Mouse (Mus musculus) heart, embryonic 10.5 days (tissue): ENCODE data around the gene Trafd1. TPM values are rescaled to one million over a fixed set of nuclear protein-coding genes. Genes with fewer than 3 reads are reported as not detected.

Experiments used
- DNase-seq: peaks from one replicate; pipeline ENCODE4 v3.0.0-alpha.2; 2017; ENCODE audit warnings: low spot score
- H3K27ac ChIP-seq: fragments of 300-500 bp; sonication (generic); 2 replicates; pipeline ENCODE4 v1.5.1; 2016; ENCODE audit warnings: mild to moderate bottlenecking
- H3K27me3 ChIP-seq: fragments of 300-500 bp; sonication (generic); 2 replicates; pipeline ENCODE4 v1.6.1; 2016; ENCODE audit warnings: mild to moderate bottlenecking; ENCODE audit not compliant: poor library complexity, insufficient read depth, severe bottlenecking
- H3K36me3 ChIP-seq: fragments of 300-500 bp; sonication (generic); 2 replicates; pipeline ENCODE4 v1.6.1; 2016; ENCODE audit warnings: mild to moderate bottlenecking, moderate library complexity
- H3K4me1 ChIP-seq: fragments of 300-500 bp; sonication (generic); 2 replicates; pipeline ENCODE4 v1.6.1; 2016; ENCODE audit warnings: mild to moderate bottlenecking
- H3K4me3 ChIP-seq: fragments of 300-500 bp; sonication (generic); 2 replicates; pipeline ENCODE4 v1.5.1; 2016; ENCODE audit warnings: mild to moderate bottlenecking, moderate library complexity
- H3K9me3 ChIP-seq: fragments of 300-500 bp; sonication (generic); 2 replicates; pipeline ENCODE4 v1.6.1; 2016; ENCODE audit warnings: mild to moderate bottlenecking, moderate library complexity
- WGBS: fragments of 180-500 bp; shearing (Covaris S2); methylation state at CpG from one replicate; pipeline ENCODE4 v1.1.7; 2016; 5-methylcytosine and 5-hydroxymethylcytosine counted together
- polyA plus RNA-seq: library from polyadenylated mRNA; unstranded; fragments of >200 nt; fragmentation: Nextera tagmentation; extraction: Ambion mirVana; gene quantifications from 2 replicates; pipeline ENCODE4 v1.2.1, GENCODE M21; 2016

Trafd1 gene
- polyA plus RNA-seq = 71.9 and 80.3 TPM in 2 replicates

- under 1% methylated on average over 44 of the region's 45 CpGs for WGBS
- DNase-seq = peak; percentile 98
- Histone ChIP-seq H3K9me3 (no peaks in the 10 kb centered on the region; the same call in 1 of the 2 replicates), H3K4me1 (peaks cover 3% of the 10 kb centered on the region; the same call in 1 of the 2 replicates), H3K27me3 (no peaks in the 10 kb centered on the region), H3K4me3 (peak within 1 kb of the TSS; percentile 71), H3K36me3 (peaks cover 27% of the 10 kb centered on the region), H3K27ac (peak within 1 kb of the TSS; percentile 93)
Observed at GRCm38 (mm10) chr5:121385461-121386119, at the start of gene Trafd1. Gene Trafd1 (minus strand): TSS chr5:121385632.

GRCm38 (mm10) chr5:121428954-121429353, 43.5 kb upstream of the Trafd1 start:
- Histone ChIP-seq H3K4me3 (no peak overlapping the region), H3K36me3 (peaks cover 99% of the 10 kb centered on the region)

GRCm38 (mm10) chr5:121423297-121423696, 37.9 kb upstream of the Trafd1 start:
- WGBS = 89% methylated on average over 10 of the region's 10 CpGs
- H3K9me3 ChIP-seq = no peaks in the 10 kb centered on the region
- no peak for DNase-seq
- H3K27me3 ChIP-seq = no peaks in the 10 kb centered on the region
- H3K27ac ChIP-seq = no peak overlapping the region
- peaks cover 98% of the 10 kb centered on the region for H3K36me3 ChIP-seq
- no peak overlapping the region for H3K4me3 ChIP-seq
- H3K4me1 ChIP-seq = no peaks in the 10 kb centered on the region

More at GRCm38 (mm10) chr5:121428954-121429353, 43.5 kb upstream of the Trafd1 start:
- no peaks in the 10 kb centered on the region for H3K4me1 ChIP-seq
- WGBS = 89% methylated on average over 3 of the region's 3 CpGs
- H3K9me3 ChIP-seq = no peaks in the 10 kb centered on the region
- no peak overlapping the region for H3K27ac ChIP-seq
- no peaks in the 10 kb centered on the region for H3K27me3 ChIP-seq
- DNase-seq = no peak

- no peak for DNase-seq
- WGBS = 92% methylated on average over 6 of the region's 6 CpGs
Observed at GRCm38 (mm10) chr5:121422787-121423186, 37.4 kb upstream of the Trafd1 start.

GRCm38 (mm10) chr5:121420721-121421120, 35.3 kb upstream of the Trafd1 start:
- H3K4me3 ChIP-seq = no peak overlapping the region
- H3K27me3 ChIP-seq = no peaks in the 10 kb centered on the region
- peaks cover 98% of the 10 kb centered on the region for H3K36me3 ChIP-seq
- no peak overlapping the region for H3K27ac ChIP-seq
- WGBS = 91% methylated on average over 9 of the region's 9 CpGs
- no peaks in the 10 kb centered on the region for H3K4me1 ChIP-seq
- DNase-seq = no peak
- no peaks in the 10 kb centered on the region for H3K9me3 ChIP-seq

More at GRCm38 (mm10) chr5:121422787-121423186, 37.4 kb upstream of the Trafd1 start:
- no peaks in the 10 kb centered on the region for H3K4me1 ChIP-seq
- no peak overlapping the region for H3K4me3 ChIP-seq
- no peaks in the 10 kb centered on the region for H3K9me3 ChIP-seq
- peaks cover 98% of the 10 kb centered on the region for H3K36me3 ChIP-seq
- no peaks in the 10 kb centered on the region for H3K27me3 ChIP-seq
- H3K27ac ChIP-seq = no peak overlapping the region

- 93% methylated on average over 4 of the region's 4 CpGs for WGBS
- no peak for DNase-seq
- H3K36me3 ChIP-seq = peaks cover 96% of the 10 kb centered on the region
- H3K27ac ChIP-seq = no peak overlapping the region
- H3K4me1 ChIP-seq = no peaks in the 10 kb centered on the region
- no peak overlapping the region for H3K4me3 ChIP-seq
- H3K9me3 ChIP-seq = no peaks in the 10 kb centered on the region
- no peaks in the 10 kb centered on the region for H3K27me3 ChIP-seq
Observed at GRCm38 (mm10) chr5:121410975-121411374, 25.5 kb upstream of the Trafd1 start.

- Histone ChIP-seq H3K36me3 (peaks cover 82% of the 10 kb centered on the region), H3K9me3 (no peaks in the 10 kb centered on the region), H3K27ac (no peak overlapping the region), H3K4me1 (0 out of 2 replicates have a peak, but pooled peaks cover 9% of the 10 kb centered on the region), H3K4me3 (no peak overlapping the region), H3K27me3 (no peaks in the 10 kb centered on the region)
- no peak for DNase-seq
- 92% methylated on average over 8 of the region's 8 CpGs for WGBS
Observed at GRCm38 (mm10) chr5:121407856-121408255, 22.4 kb upstream of the Trafd1 start.

GRCm38 (mm10) chr5:121400849-121401248, 15.4 kb upstream of the Trafd1 start:
- Histone ChIP-seq H3K27ac (no peak overlapping the region), H3K4me1 (peaks cover 31% of the 10 kb centered on the region), H3K9me3 (no peaks in the 10 kb centered on the region), H3K27me3 (no peaks in the 10 kb centered on the region), H3K36me3 (peaks cover 37% of the 10 kb centered on the region), H3K4me3 (no peak overlapping the region)
- DNase-seq = peak; percentile 75
- 74% methylated on average over 5 of the region's 5 CpGs for WGBS

GRCm38 (mm10) chr5:121400064-121400463, 14.6 kb upstream of the Trafd1 start:
- no peaks in the 10 kb centered on the region for H3K27me3 ChIP-seq
- no peak for DNase-seq
- H3K4me1 ChIP-seq = peaks cover 31% of the 10 kb centered on the region
- no peak overlapping the region for H3K27ac ChIP-seq
- peaks cover 31% of the 10 kb centered on the region for H3K36me3 ChIP-seq
- no peak overlapping the region for H3K4me3 ChIP-seq
- H3K9me3 ChIP-seq = no peaks in the 10 kb centered on the region
- WGBS = 64% methylated on average over 5 of the region's 5 CpGs

GRCm38 (mm10) chr5:121399540-121399939, 14.1 kb upstream of the Trafd1 start:
- 85% methylated on average over 5 of the region's 5 CpGs for WGBS
- no peak for DNase-seq

GRCm38 (mm10) chr5:121398965-121399462, 13.6 kb upstream of the Trafd1 start:
- Histone ChIP-seq H3K4me1 (peaks cover 31% of the 10 kb centered on the region), H3K27ac (no peak overlapping the region), H3K27me3 (no peaks in the 10 kb centered on the region), H3K36me3 (peaks cover 26% of the 10 kb centered on the region), H3K9me3 (no peaks in the 10 kb centered on the region), H3K4me3 (peak overlapping the region; percentile 98)
- WGBS = 45% methylated on average over 9 of the region's 9 CpGs
- no peak for DNase-seq

More at GRCm38 (mm10) chr5:121399540-121399939, 14.1 kb upstream of the Trafd1 start:
- H3K9me3 ChIP-seq = no peaks in the 10 kb centered on the region
- H3K4me1 ChIP-seq = peaks cover 31% of the 10 kb centered on the region
- peaks cover 27% of the 10 kb centered on the region for H3K36me3 ChIP-seq
- no peak overlapping the region for H3K27ac ChIP-seq
- H3K4me3 ChIP-seq = peak overlapping the region; percentile 98
- H3K27me3 ChIP-seq = no peaks in the 10 kb centered on the region

- H3K9me3 ChIP-seq = no peaks in the 10 kb centered on the region
- peak; percentile 79 for DNase-seq
- WGBS = under 1% methylated on average over 67 of the region's 67 CpGs
Observed at GRCm38 (mm10) chr5:121398146-121398964, 12.9 kb upstream of the Trafd1 start.

More at GRCm38 (mm10) chr5:121398146-121398964, 12.9 kb upstream of the Trafd1 start:
- Histone ChIP-seq H3K4me3 (peak overlapping the region; percentile 98), H3K27ac (peak overlapping the region; percentile 93), H3K36me3 (peaks cover 23% of the 10 kb centered on the region), H3K27me3 (no peaks in the 10 kb centered on the region), H3K4me1 (peaks cover 27% of the 10 kb centered on the region)
